Comparison of ENCODE assay signal across 9 mouse cellular contexts in genomic region chr1:21411331-21412196, GRCm38 (mm10). TPM values are rescaled to one million over a fixed set of nuclear protein-coding genes. Genes with fewer than 3 reads are reported as not detected.
A peak's percentile ranks its signal among the peaks of the same experiment; 100 is the strongest.
DNase-seq lines count a peak whose midpoint lies in the region; ATAC-seq and TF ChIP-seq lines count a peak whose summit lies in the region.
"Had no signal": no experiment of that assay in that cellular context is flagged by ENCODE, and none has a peak within 500 bp of the region (broad histone marks: within the 10 kb centered on the region; RNA-seq: fewer than 3 reads in every experiment).

No protein-coding gene starts in this region.

- H3K4me3 ChIP-seq in MEL (ENCODE audit: control insufficient read depth in 1 of 2, insufficient read depth in 1 of 2, low read depth in 2 of 2, low read length in 2 of 2) = no peak overlapping the region
- H3K4me3 ChIP-seq in forebrain, embryonic 10.5 days = no peak overlapping the region
- no peak overlapping the region for H3K4me3 ChIP-seq in lung, adult 2 months (replicated peaks; ENCODE audit: extremely low read depth, low read depth, low read length)
- H3K4me3 ChIP-seq: heart, embryonic 15.5 days had no signal

- no peaks in the 10 kb centered on the region for H3K79me2 ChIP-seq in MEL (ENCODE audit: control insufficient read depth, insufficient read depth, low read length, poor library complexity)

- H3K36me3 ChIP-seq in MEL (ENCODE audit: control insufficient read depth in 1 of 2, insufficient read depth in 2 of 2, low read length in 2 of 2) = no peaks in the 10 kb centered on the region
- no peaks in the 10 kb centered on the region for H3K36me3 ChIP-seq in forebrain, embryonic 10.5 days (replicated peaks)
- H3K36me3 ChIP-seq: heart, embryonic 15.5 days had no signal

- TF ChIP-seq EP300 in MEL (IDR thresholded peaks at IDR 0.05; ENCODE audit: low read depth in 1 of 2, low read length in 2 of 2) = no peak

- peak; percentile 85 for TF ChIP-seq RAD21 in MEL (IDR thresholded peaks at IDR 0.05; ENCODE audit: low read depth, low read length)

- TF ChIP-seq CTCF in MEL (IDR thresholded peaks at IDR 0.05 in 2 of 3, conservative IDR thresholded peaks at IDR 0.05 in 1 of 3; ENCODE audit: control insufficient read depth in 1 of 3, insufficient read depth in 1 of 3, low read depth in 2 of 3, low read length in 3 of 3, poor library complexity in 1 of 3, severe bottlenecking in 1 of 3) = peak; percentile 49 to 80 (median 74)
- TF ChIP-seq CTCF in lung, adult 2 months (IDR thresholded peaks at IDR 0.05; ENCODE audit: insufficient read depth, low read length) = peak; percentile 31

- peak; percentile 58 for DNase-seq in MEL (ENCODE audit: low read depth, low spot score)
- DNase-seq in brain, embryonic 18.5 days (ENCODE audit: low read depth, low spot score) = peak; percentile 77
- DNase-seq in forebrain, embryonic 10.5 days (ENCODE audit: extremely low spot score, low spot score) = peak; percentile 19
- peak; percentile 20 to 38 for DNase-seq in heart, postnatal 36 days
- DNase-seq in kidney, postnatal 36 days = peak; percentile 37 to 53
- DNase-seq in lung, adult 2 months = peak; percentile 6

- no peak overlapping the region for H3K27ac ChIP-seq in MEL (ENCODE audit: control insufficient read depth, low read depth, low read length)
- no peak overlapping the region for H3K27ac ChIP-seq in forebrain, embryonic 10.5 days
- H3K27ac ChIP-seq: heart, embryonic 15.5 days had no signal

- intact Hi-C loops in heart, postnatal 36 days (cut with DNase I) = loop anchor here (1.0 kb wide), 2 partner anchors 556 to 858 kb away; no protein-coding TSS in a partner anchor

- H3K9ac ChIP-seq in MEL (ENCODE audit: control insufficient read depth, low read depth, low read length, poor library complexity, severe bottlenecking) = no peak overlapping the region
- H3K9ac ChIP-seq: heart, embryonic 15.5 days had no signal

- H3K27me3 ChIP-seq in MEL (ENCODE audit: control insufficient read depth in 1 of 2, insufficient read depth in 2 of 2, low read length in 2 of 2) = peaks cover 0 to 3% of the 10 kb centered on the region in 2 experiments; a peak in 1 of 4 replicates
- no peaks in the 10 kb centered on the region for H3K27me3 ChIP-seq in forebrain, embryonic 10.5 days (ENCODE audit: poor library complexity, severe bottlenecking)
- H3K27me3 ChIP-seq: heart, embryonic 15.5 days had no signal

- 68% methylated on average over 18 of the region's 18 CpGs for WGBS in forebrain, embryonic 10.5 days
- WGBS in lung, adult 2 months = 54% methylated on average over 18 of the region's 18 CpGs

- peak; percentile 36; the same call in 1 of the 2 replicates for ATAC-seq in neutrophil, adult 5-6 weeks (ENCODE audit: extremely low read depth, insufficient number of reproducible peaks, low FRiP score, poor library complexity, severe bottlenecking)
- no peak for ATAC-seq in monocyte, adult 5-6 weeks (replicated peaks; ENCODE audit: insufficient number of reproducible peaks, low FRiP score, low TSS enrichment, poor library complexity, severe bottlenecking)

- no peaks in the 10 kb centered on the region for H3K9me3 ChIP-seq in MEL (replicated peaks; ENCODE audit: insufficient read depth, low read length)
- H3K9me3 ChIP-seq in forebrain, embryonic 10.5 days = no peaks in the 10 kb centered on the region
- H3K9me3 ChIP-seq: heart, embryonic 15.5 days had no signal

- no peaks in the 10 kb centered on the region for H3K4me1 ChIP-seq in MEL (ENCODE audit: control insufficient read depth in 1 of 2, insufficient read depth in 2 of 2, low read length in 2 of 2)
- H3K4me1 ChIP-seq in forebrain, embryonic 10.5 days = 0 out of 2 replicates have a peak, but pooled peaks cover 3% of the 10 kb centered on the region
- H3K4me1 ChIP-seq in lung, adult 2 months (ENCODE audit: control insufficient read depth, insufficient read depth, low read length) = no peaks in the 10 kb centered on the region
- H3K4me1 ChIP-seq: heart, embryonic 15.5 days had no signal

- no peak for TF ChIP-seq POLR2A in MEL (IDR thresholded peaks at IDR 0.05; ENCODE audit: control insufficient read depth in 1 of 2, insufficient read depth in 1 of 2, low read depth in 1 of 2, low read length in 2 of 2, poor library complexity in 1 of 2)
- TF ChIP-seq POLR2A in lung, adult 2 months (IDR thresholded peaks at IDR 0.05; ENCODE audit: borderline replicate concordance, extremely low read depth, low read depth, low read length) = no peak

TF ChIP-seq in MEL, 35 proteins besides CTCF, POLR2A, EP300 and RAD21:
- TF ChIP-seq ZMIZ1 (IDR thresholded peaks at IDR 0.05; ENCODE audit: low read depth, low read length) (no peak), USF2 (IDR thresholded peaks at IDR 0.05; ENCODE audit: borderline replicate concordance in 1 of 2, insufficient read depth in 1 of 2, low read depth in 1 of 2, low read length in 2 of 2) (no peak), HCFC1 (IDR thresholded peaks at IDR 0.05; ENCODE audit: low read depth, low read length) (no peak), MAFK (IDR thresholded peaks at IDR 0.05; ENCODE audit: borderline replicate concordance, low read depth, low read length) (no peak), KAT2A (conservative IDR thresholded peaks at IDR 0.05; ENCODE audit: low read depth, low read length) (no peak), GATA1 (IDR thresholded peaks at IDR 0.05; ENCODE audit: low read depth, low read length) (no peak), TCF12 (IDR thresholded peaks at IDR 0.05; ENCODE audit: low read depth, low read length) (no peak), ZKSCAN1 (IDR thresholded peaks at IDR 0.05; ENCODE audit: low read depth, low read length) (no peak), POLR2AphosphoS2 (IDR thresholded peaks at IDR 0.05; ENCODE audit: low read length) (no peak), SMC3 (IDR thresholded peaks at IDR 0.05; ENCODE audit: low read depth, low read length) (peak; percentile 77), ZC3H11A (IDR thresholded peaks at IDR 0.05; ENCODE audit: low read depth, low read length) (peak; percentile 47), MXI1 (IDR thresholded peaks at IDR 0.05; ENCODE audit: low read depth, low read length) (no peak), MAZ (IDR thresholded peaks at IDR 0.05; ENCODE audit: low read depth, low read length) (no peak)

RNA-seq across cellular contexts. Expression of gene Khdc1b, which starts 28.2 kb away (rescaled TPM):
- total RNA-seq in MEL (2012; rRNA removed) = not detected in 2 replicates
- polyA plus RNA-seq in MEL (2012; ENCODE audit: insufficient read depth in 1 of 2, insufficient read length in 2 of 2, low read depth in 1 of 2, low replicate concordance in 2 of 2, missing spikeins in 1 of 2) = not detected
- not detected in 2 replicates for polyA plus RNA-seq in forebrain, embryonic 10.5 days (2016; fragmentation: Nextera tagmentation; extraction: Ambion mirVana)
- not detected for total RNA-seq in heart, postnatal 36 days (2021)
- not detected in 2 replicates for polyA plus RNA-seq in lung, adult 2 months (2012; rRNA removed)
- total RNA-seq in neutrophil, adult 5-6 weeks (2017) = 0.35 and 0.49 TPM in 2 replicates
- total RNA-seq in monocyte, adult 5-6 weeks (2017) = 2.9 to 19.1 TPM (median 3.9 TPM) in 3 replicates

RNA-seq across cellular contexts. Expression of gene Khdc1c, which starts 43.4 kb away (rescaled TPM):
- total RNA-seq in MEL (2012; rRNA removed) = 0.10 TPM in 1 of 2 replicates, not detected in the other
- under 1 TPM in 1 of 2 experiments, not detected in 1; 0.10 TPM for polyA plus RNA-seq in MEL (2012; ENCODE audit: insufficient read depth in 1 of 2, insufficient read length in 2 of 2, low read depth in 1 of 2, low replicate concordance in 2 of 2, missing spikeins in 1 of 2)
- not detected in 2 replicates for polyA plus RNA-seq in forebrain, embryonic 10.5 days (2016; fragmentation: Nextera tagmentation; extraction: Ambion mirVana)
- not detected for total RNA-seq in heart, postnatal 36 days (2021)
- not detected in 2 replicates for polyA plus RNA-seq in lung, adult 2 months (2012; rRNA removed)
- 0.25 TPM in 1 of 2 replicates, not detected in the other for total RNA-seq in neutrophil, adult 5-6 weeks (2017)
- 18.1 to 24.5 TPM (median 18.3 TPM) in 3 replicates for total RNA-seq in monocyte, adult 5-6 weeks (2017)
- polyA plus RNA-seq: heart, embryonic 15.5 days had no signal

Comparison
In these comparisons a context has a peak if more than half of its experiments do, and no peak if none do; other contexts are left out.
1. DNase-seq: peak in every context shown above with its lines; median percentile 77 in brain, embryonic 18.5 days; 58 in MEL; 45 in kidney, postnatal 36 days; 29 in heart, postnatal 36 days; 19 in forebrain, embryonic 10.5 days; 6 in lung, adult 2 months.
2. RNA of gene Khdc1c, which starts 43.4 kb away (total RNA-seq): 18.1 to 24.5 TPM in monocyte, adult 5-6 weeks; 0.10 TPM in MEL, not detected in heart, postnatal 36 days and 0.25 TPM in neutrophil, adult 5-6 weeks; every median in the first group is over 10 times any median in the second.